Mouse (Mus musculus) megakaryocyte, embryonic 14.5 days (primary cell): ENCODE measurements at regions not wholly inside any gene's neighbourhood (a gene's known extent, or its start where the extent isn't known, plus 50 kb on each side); places are given as distances from the start of the nearest gene placed in this dataset.

Experiments
- H3K27me3 ChIP-seq: replicated peaks from 2 replicates; pipeline ENCODE3; 2012; ENCODE audit warnings: inconsistent platforms
- H3K36me3 ChIP-seq: replicated peaks from 2 replicates; pipeline ENCODE3; 2012; ENCODE audit warnings: low read length, inconsistent platforms, mixed read lengths
- H3K4me1 ChIP-seq: 2 replicates; pipeline ENCODE4 v1.6.1; 2012; ENCODE audit warnings: inconsistent platforms
- H3K4me3 ChIP-seq: replicated peaks from 2 replicates; pipeline ENCODE3; 2012; ENCODE audit warnings: moderate library complexity, mild to moderate bottlenecking, inconsistent platforms
- H3K9me3 ChIP-seq: 2 replicates; pipeline ENCODE4 v1.6.1; 2012; ENCODE audit warnings: inconsistent platforms
- FLI1 ChIP-seq: IDR thresholded peaks from 2 replicates; pipeline ENCODE4 v1.6.1; 2012; ENCODE audit warnings: low read length, inconsistent platforms, mixed read lengths
- GATA1 ChIP-seq: IDR thresholded peaks from 3 replicates; pipeline ENCODE4 v1.6.1; 2012; ENCODE audit warnings: mixed read lengths, low read length, inconsistent platforms, borderline replicate concordance

DNA sequence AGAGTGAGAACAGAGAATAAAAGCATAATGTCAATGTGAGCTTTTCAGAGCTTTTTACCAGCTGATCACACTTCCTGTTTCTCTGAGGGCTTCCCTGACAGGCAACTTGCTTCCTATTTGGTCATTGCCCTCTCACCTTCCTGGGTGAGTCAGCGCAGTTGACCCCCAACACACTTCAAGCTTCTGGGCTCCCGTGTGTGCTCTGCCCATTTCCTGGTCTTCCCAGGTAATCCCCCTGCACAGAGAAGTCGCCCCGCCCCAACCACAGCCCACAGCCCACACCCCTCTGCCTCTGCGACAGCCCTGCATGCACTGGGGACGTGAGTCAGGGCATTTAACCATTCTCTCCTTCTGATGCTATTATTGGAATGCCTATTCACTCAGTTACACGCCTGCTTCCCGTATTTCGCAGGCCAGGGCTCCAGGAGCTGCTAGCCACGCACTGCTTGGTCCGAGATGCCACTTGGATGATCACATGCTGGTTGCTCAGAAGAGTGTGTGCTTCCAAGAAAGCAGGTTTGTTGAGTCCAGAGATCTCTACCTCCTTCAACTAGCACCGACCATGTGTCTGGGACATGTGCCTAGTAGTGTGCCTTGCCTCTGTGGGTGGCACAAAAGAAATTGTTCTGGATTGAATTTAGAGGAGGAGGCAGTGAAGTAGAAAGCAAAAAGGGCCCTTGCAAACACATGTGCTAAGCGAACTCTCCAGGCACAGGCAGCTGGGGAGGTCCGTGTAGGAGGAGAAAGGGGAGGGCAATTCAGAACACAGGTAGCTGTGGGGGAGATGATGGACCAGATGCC is 227.4 kb downstream of the Pik3r1 start:
- Histone ChIP-seq H3K4me3 (peak overlapping the region; percentile 89), H3K27me3 (no peaks in the 10 kb centered on the region), H3K36me3 (peaks cover 12% of the 10 kb centered on the region), H3K4me1 (peaks cover 91% of the 10 kb centered on the region), H3K9me3 (no peaks in the 10 kb centered on the region)
- no peak for TF ChIP-seq GATA1
- TF ChIP-seq FLI1: peak; percentile 44; the same call in 1 of the 2 replicates

DNA sequence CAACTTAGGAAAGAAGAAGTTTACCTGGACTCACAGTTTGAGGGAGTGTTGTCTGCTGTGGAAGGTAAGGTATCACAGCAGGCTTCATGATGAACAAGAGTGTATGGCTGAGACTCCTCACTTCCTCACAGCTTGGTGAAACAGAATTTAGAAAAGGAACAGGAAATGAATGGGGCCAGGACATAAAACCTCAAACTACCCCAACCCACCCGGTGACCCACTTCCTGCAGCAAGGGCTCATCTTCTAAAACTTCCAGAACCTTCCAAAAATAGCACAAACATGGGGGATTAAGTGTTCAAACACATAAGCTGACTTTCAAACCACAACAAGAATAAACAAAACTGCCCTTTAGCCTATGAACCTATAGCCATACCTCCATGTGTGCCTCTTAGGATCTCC is 229.9 kb downstream of the Pik3r1 start:
- no peak for TF ChIP-seq FLI1
- no peak for TF ChIP-seq GATA1
- H3K9me3 ChIP-seq: no peaks in the 10 kb centered on the region
- H3K4me3 ChIP-seq: no peak overlapping the region
- H3K36me3 ChIP-seq: peaks cover 8% of the 10 kb centered on the region
- no peaks in the 10 kb centered on the region for H3K27me3 ChIP-seq
- H3K4me1 ChIP-seq: peaks cover 84% of the 10 kb centered on the region

GRCm38 (mm10) chr13:101536019-101536418 is 232.0 kb downstream of the Pik3r1 start:
- Histone ChIP-seq H3K27me3 (no peaks in the 10 kb centered on the region), H3K4me1 (peaks cover 82% of the 10 kb centered on the region), H3K9me3 (no peaks in the 10 kb centered on the region), H3K36me3 (peaks cover 7% of the 10 kb centered on the region), H3K4me3 (no peak overlapping the region)
- TF ChIP-seq GATA1 (no peak), FLI1 (no peak)

DNA sequence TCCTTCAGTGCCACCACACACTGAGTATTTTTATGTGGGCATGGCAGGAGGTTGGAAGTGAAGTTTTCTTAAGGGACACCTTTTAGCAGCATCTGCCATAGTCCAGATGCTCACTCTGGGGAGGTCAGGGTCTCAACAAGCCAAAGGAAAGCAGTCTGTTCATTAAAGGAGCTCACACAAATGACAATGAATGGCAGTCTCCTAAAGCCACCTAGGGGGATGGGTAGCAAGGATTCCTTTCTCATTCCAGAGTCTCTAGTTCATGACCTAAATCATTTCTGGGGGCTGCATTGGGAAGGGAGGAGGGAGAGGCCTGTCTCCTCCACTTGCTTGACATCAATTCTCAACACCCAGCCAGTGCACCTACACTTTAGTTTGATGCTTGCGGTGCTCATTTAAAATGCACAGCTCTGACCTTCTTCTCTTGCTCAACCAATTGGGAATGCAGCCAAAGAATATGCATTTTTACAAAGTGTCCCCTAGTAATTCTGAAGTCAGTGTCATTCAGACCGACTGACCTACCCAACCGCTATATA is 232.6 kb downstream of the Pik3r1 start:
- TF ChIP-seq GATA1 (no peak), FLI1 (no peak)
- Histone ChIP-seq H3K36me3 (peaks cover 7% of the 10 kb centered on the region), H3K4me3 (no peak overlapping the region), H3K27me3 (no peaks in the 10 kb centered on the region), H3K4me1 (peaks cover 76% of the 10 kb centered on the region), H3K9me3 (no peaks in the 10 kb centered on the region)

DNA sequence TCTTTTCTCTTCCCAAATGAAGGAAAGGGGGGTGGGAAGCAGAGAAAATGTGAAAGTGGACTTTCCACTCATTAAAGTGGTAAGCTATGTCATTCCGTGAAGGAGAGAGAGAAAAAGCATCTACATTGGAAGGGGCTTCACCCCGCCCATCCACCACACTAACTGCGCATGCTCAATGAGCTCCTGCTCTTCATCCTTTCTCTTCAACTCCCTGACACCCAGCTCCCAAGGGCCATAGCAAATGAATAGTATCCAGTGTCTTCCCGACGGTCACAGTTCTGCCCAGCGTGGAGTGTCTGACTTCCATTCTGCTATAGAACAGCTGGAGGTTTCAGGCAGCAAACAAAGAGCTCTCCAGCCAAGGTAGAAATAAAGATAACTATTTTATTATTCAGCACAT is 233.5 kb downstream of the Pik3r1 start:
- Histone ChIP-seq H3K36me3 (peaks cover 16% of the 10 kb centered on the region), H3K27me3 (no peaks in the 10 kb centered on the region), H3K9me3 (peaks cover 9% of the 10 kb centered on the region), H3K4me3 (no peak overlapping the region), H3K4me1 (peaks cover 72% of the 10 kb centered on the region)
- TF ChIP-seq FLI1: no peak
- no peak for TF ChIP-seq GATA1

DNA sequence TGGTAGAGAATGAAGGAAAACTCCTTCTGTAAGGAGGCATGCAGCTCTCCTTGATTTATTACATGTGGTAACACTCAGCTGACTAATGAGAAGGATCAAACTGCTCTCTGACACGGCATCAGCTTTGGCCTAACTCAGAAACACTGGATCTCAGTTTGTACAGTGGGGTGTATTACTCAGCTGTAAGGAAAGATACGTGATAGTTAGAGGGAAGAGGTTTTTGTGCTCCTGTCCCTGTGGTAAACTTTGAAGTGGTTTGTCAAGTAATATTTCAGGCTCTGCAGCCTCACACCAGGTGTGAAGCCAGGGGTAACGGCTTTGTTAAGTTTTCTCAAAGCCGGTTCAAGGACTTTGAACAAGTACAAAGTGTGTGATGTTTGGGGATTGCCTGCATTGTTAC is 235.1 kb downstream of the Pik3r1 start:
- Histone ChIP-seq H3K4me1 (peaks cover 57% of the 10 kb centered on the region), H3K36me3 (peaks cover 21% of the 10 kb centered on the region), H3K9me3 (peaks cover 17% of the 10 kb centered on the region), H3K4me3 (no peak overlapping the region), H3K27me3 (no peaks in the 10 kb centered on the region)
- TF ChIP-seq GATA1 (no peak), FLI1 (no peak)

- peaks cover 14% of the 10 kb centered on the region for H3K36me3 ChIP-seq
- no peaks in the 10 kb centered on the region for H3K27me3 ChIP-seq
- TF ChIP-seq FLI1: no peak
- TF ChIP-seq GATA1: no peak
- peaks cover 17% of the 10 kb centered on the region for H3K9me3 ChIP-seq
- no peak overlapping the region for H3K4me3 ChIP-seq
- peaks cover 36% of the 10 kb centered on the region for H3K4me1 ChIP-seq
Observed at GRCm38 (mm10) chr13:101527691-101528090, 240.3 kb downstream of the Pik3r1 start.

DNA sequence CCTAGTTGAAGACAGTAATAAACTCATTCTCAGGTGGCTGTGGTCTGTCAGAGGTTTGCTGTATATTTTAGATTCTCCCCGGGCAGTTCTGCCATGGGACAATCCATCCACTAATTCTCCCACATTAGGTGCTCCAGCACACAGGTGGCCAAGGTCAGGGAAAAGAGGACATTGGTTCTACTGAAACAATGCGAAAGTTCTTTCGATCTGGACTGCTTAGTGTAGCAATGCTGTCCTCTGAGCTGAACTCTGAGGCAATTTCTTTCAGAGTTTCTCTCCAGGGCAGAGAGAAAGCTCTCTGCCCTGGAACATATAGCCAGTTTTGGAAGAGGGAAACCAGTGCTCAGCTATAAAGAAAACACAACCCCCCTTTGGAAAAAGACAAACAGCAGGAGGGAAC is 243.2 kb downstream of the Pik3r1 start:
- Histone ChIP-seq H3K9me3 (peaks cover 11% of the 10 kb centered on the region), H3K4me1 (peaks cover 17% of the 10 kb centered on the region), H3K36me3 (peaks cover 8% of the 10 kb centered on the region), H3K4me3 (no peak overlapping the region), H3K27me3 (no peaks in the 10 kb centered on the region)
- no peak for TF ChIP-seq GATA1
- TF ChIP-seq FLI1: no peak

DNA sequence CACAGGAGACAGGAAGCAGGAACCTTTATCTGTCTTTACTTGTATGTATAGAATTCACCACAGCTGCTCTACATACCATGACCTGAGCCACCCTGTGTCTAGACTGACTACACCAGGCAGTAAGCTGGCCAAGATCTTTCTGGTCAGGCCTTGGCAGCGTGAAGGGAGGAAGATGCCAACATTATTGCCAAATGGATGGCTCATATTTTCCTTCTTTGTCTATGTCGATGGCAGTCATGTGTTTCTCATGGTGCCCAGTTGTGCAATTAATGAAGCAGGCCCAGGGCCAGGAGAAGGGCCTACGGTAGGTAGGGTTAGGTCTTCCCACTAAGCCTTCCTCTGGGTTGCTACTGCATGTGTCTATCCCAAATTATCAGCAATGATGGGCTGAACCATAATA is 243.8 kb downstream of the Pik3r1 start:
- no peak overlapping the region for H3K4me3 ChIP-seq
- peaks cover 17% of the 10 kb centered on the region for H3K4me1 ChIP-seq
- TF ChIP-seq GATA1: no peak
- TF ChIP-seq FLI1: no peak
- H3K36me3 ChIP-seq: peaks cover 2% of the 10 kb centered on the region
- H3K9me3 ChIP-seq: peaks cover 6% of the 10 kb centered on the region; the same call in 1 of the 2 replicates
- H3K27me3 ChIP-seq: no peaks in the 10 kb centered on the region

DNA sequence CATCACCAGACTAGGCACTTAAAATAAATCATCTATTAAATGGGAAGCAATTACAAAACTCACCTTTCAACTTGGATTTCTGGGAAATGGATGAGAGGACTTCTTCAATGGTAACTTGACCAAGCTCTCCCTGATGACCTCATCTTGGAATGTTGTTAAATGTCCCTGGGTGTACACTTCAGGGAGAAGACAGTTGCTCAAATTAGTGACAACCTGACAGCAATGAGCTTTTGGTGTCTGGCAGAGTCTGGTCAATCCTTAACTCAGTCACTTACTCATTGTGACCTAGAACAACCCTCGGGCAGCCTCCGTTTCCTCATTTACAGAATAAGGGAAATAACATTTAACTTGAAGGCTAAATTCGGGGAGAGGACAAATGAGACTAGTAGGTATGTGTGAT is 244.5 kb downstream of the Pik3r1 start:
- H3K27me3 ChIP-seq: no peaks in the 10 kb centered on the region
- no peak overlapping the region for H3K4me3 ChIP-seq
- no peaks in the 10 kb centered on the region for H3K36me3 ChIP-seq
- TF ChIP-seq GATA1: no peak
- TF ChIP-seq FLI1: no peak
- no peaks in the 10 kb centered on the region for H3K9me3 ChIP-seq
- H3K4me1 ChIP-seq: peaks cover 17% of the 10 kb centered on the region

GRCm38 (mm10) chr13:101522597-101522996 is 245.4 kb downstream of the Pik3r1 start:
- Histone ChIP-seq H3K4me3 (no peak overlapping the region), H3K36me3 (no peaks in the 10 kb centered on the region), H3K9me3 (no peaks in the 10 kb centered on the region), H3K27me3 (no peaks in the 10 kb centered on the region), H3K4me1 (peaks cover 17% of the 10 kb centered on the region)
- TF ChIP-seq FLI1 (no peak), GATA1 (no peak)
